Mouse (Mus musculus) brain, embryonic 14.5 days (tissue): ENCODE results near the gene Cfap100.

Experiments used
- CTCF ChIP-seq: fragments of 200-500 bp; IDR thresholded peaks from 2 replicates; pipeline ENCODE4 v1.5.1; 2012; ENCODE audit warnings: inconsistent platforms, mild to moderate bottlenecking, moderate library complexity, borderline replicate concordance; ENCODE audit not compliant: insufficient read depth, insufficient read length; ENCODE audit errors: extremely low read depth
- POLR2A ChIP-seq: fragments of 200-500 bp; IDR thresholded peaks from 2 replicates; pipeline ENCODE4 v1.6.1; 2012; ENCODE audit warnings: mild to moderate bottlenecking, inconsistent platforms, borderline replicate concordance; ENCODE audit not compliant: poor library complexity, insufficient read depth, insufficient read length, severe bottlenecking; ENCODE audit errors: extremely low read depth

DNA sequence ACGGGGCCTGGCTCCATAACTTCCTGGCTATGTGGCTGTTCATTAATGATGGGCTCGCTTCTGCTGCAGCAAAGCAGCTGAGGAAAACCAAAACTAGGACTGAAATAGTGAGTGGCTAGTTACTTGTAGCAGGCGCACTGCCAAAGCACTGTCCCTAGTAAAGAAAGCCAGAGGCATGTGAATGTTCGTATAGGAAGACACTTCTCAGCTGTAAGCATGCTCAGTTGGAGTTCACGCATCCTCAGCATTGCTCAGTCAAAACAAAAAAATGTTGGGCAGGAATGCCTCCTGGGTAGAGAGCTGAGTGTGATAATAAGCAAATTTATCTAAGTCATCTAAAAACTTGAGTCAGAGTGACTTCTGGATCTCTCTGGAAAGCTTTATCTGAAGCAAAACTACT, 70.5 kb downstream of the Cfap100 start:
- TF ChIP-seq CTCF (no peak), POLR2A (no peak)
